Mouse (Mus musculus) ES-E14 (cell line): Measurements from ENCODE around the gene Rnf145. TPM values are rescaled to one million over a fixed set of nuclear protein-coding genes. Genes with fewer than 3 reads are reported as not detected.
"Not testable (repeated sequence)": the region's sequence is repeated elsewhere in the genome, so short reads cannot be mapped to it uniquely, and the experiment has no call there.

Source experiments
- DNase-seq: peaks from one replicate; pipeline ENCODE4 v3.0.0-alpha.2; 2013; ENCODE audit warnings: low read depth, low spot score
- H3K27ac ChIP-seq: 2 replicates; pipeline ENCODE4 v1.5.1; 2012; ENCODE audit warnings: low read depth, mild to moderate bottlenecking, low read length, moderate library complexity, mixed read lengths; ENCODE audit not compliant: poor library complexity, insufficient read depth, severe bottlenecking
- H3K36me3 ChIP-seq: 2 replicates; pipeline ENCODE4 v1.6.1; 2012; ENCODE audit warnings: mild to moderate bottlenecking, low read length, moderate library complexity, mixed read lengths; ENCODE audit not compliant: control insufficient read depth, poor library complexity, insufficient read depth, severe bottlenecking
- H3K4me1 ChIP-seq, 2 experiments: fragments of 150-350 bp in 1 of 2; sonication (generic) in 1 of 2; 2 replicates each; pipeline ENCODE4 v1.6.1; 2012; ENCODE audit warnings: low read length in 2 of 2, mild to moderate bottlenecking in 1 of 2, mixed read lengths in 1 of 2; ENCODE audit not compliant: control insufficient read depth in 2 of 2, insufficient read depth in 2 of 2, poor library complexity in 1 of 2
- H3K4me3 ChIP-seq, 2 experiments: fragments of 150-350 bp in 1 of 2; sonication (generic) in 1 of 2; 2 replicates each; pipeline ENCODE4 v1.5.1; 2012; ENCODE audit warnings: low read length in 2 of 2, low read depth in 1 of 2, mild to moderate bottlenecking in 1 of 2, mixed read lengths in 1 of 2; ENCODE audit not compliant: insufficient read depth in 1 of 2, poor library complexity in 1 of 2, severe bottlenecking in 1 of 2
- H3K9ac ChIP-seq: 2 replicates; pipeline ENCODE4 v1.6.1; 2012; ENCODE audit warnings: low read depth, mild to moderate bottlenecking, low read length, mixed read lengths; ENCODE audit not compliant: poor library complexity, insufficient read depth, severe bottlenecking
- H3K9me3 ChIP-seq: fragments of 150-350 bp; sonication (generic); 2 replicates; pipeline ENCODE4 v1.6.1; 2012; ENCODE audit warnings: low read depth, mild to moderate bottlenecking, low read length; ENCODE audit not compliant: control insufficient read depth, insufficient read depth
- CHD2 ChIP-seq: IDR thresholded peaks from 2 replicates; pipeline ENCODE4 v1.6.1; 2014; ENCODE audit warnings: mild to moderate bottlenecking, low read depth, low read length, inconsistent platforms
- HCFC1 ChIP-seq: IDR thresholded peaks from 2 replicates; pipeline ENCODE4 v1.6.1; 2012; ENCODE audit warnings: low read length, inconsistent platforms, borderline replicate concordance; ENCODE audit not compliant: insufficient read depth
- MAFK ChIP-seq: IDR thresholded peaks from 2 replicates; pipeline ENCODE4 v1.6.1; 2014; ENCODE audit warnings: mild to moderate bottlenecking, low read depth, low read length, inconsistent platforms; ENCODE audit not compliant: insufficient read depth
- ZC3H11A ChIP-seq: IDR thresholded peaks from 2 replicates; pipeline ENCODE4 v1.6.1; 2012; ENCODE audit warnings: low read depth, mild to moderate bottlenecking, inconsistent platforms, low read length, borderline replicate concordance
- ZNF384 ChIP-seq: IDR thresholded peaks from 2 replicates; pipeline ENCODE4 v1.6.1; 2012; ENCODE audit warnings: low read depth, low read length, inconsistent platforms
- in situ Hi-C, 2 experiments: fragments of 600-800 bp; cut with MboI; formaldehyde crosslinking; loops; one replicate each; pipeline ENCODE4 v1.15.1; 2025; ENCODE audit warnings: low sequenced_read_pairs in 2 of 2, inconsistent platforms in 1 of 2; ENCODE audit not compliant: unreplicated experiment in 2 of 2
- total RNA-seq: library from RNA; depleted of rRNA; stranded (reverse); fragments of 300-350 nt; gene quantifications from 2 replicates; pipeline ENCODE4 v1.2.3, GENCODE M21; 2012

Rnf145 gene
- total RNA-seq, 1 experiment, result 94.4 TPM

GRCm38 (mm10) chr11:44564940-44565339 lies 46.2 kb downstream of the Rnf145 start:
- peaks cover 33% of the 10 kb centered on the region for H3K36me3 ChIP-seq
- no peak overlapping the region for H3K27ac ChIP-seq
- 0 out of 4 replicates have a peak, but pooled peaks cover 0 to 5% of the 10 kb centered on the region in 2 experiments for H3K4me1 ChIP-seq
- in situ Hi-C loops, result no loop called here
- no peak for DNase-seq
- no peaks in the 10 kb centered on the region for H3K9me3 ChIP-seq
- no peak overlapping the region for H3K9ac ChIP-seq
- no peak overlapping the region for H3K4me3 ChIP-seq
- no peak for TF ChIP-seq CHD2
- no peak for TF ChIP-seq MAFK
- no peak for TF ChIP-seq HCFC1
- TF ChIP-seq ZNF384, result no peak
- no peak for TF ChIP-seq ZC3H11A

- H3K4me3 ChIP-seq, H3K4me1 ChIP-seq, in situ Hi-C loops, H3K27ac ChIP-seq, DNase-seq, H3K9ac ChIP-seq, H3K36me3 ChIP-seq, H3K9me3 ChIP-seq: not testable (repeated sequence)
Observed at GRCm38 (mm10) chr11:44570336-44570735, 51.6 kb downstream of the Rnf145 start.

GRCm38 (mm10) chr11:44572781-44573180 lies 54.0 kb downstream of the Rnf145 start:
- no peak for TF ChIP-seq CHD2
- TF ChIP-seq ZNF384, result no peak
- TF ChIP-seq ZC3H11A, result no peak
- no peak for TF ChIP-seq MAFK
- TF ChIP-seq HCFC1, result no peak
- DNase-seq, result no peak
- no peaks in the 10 kb centered on the region for H3K36me3 ChIP-seq
- in situ Hi-C loops, result no loop called here
- H3K9ac ChIP-seq, result no peak overlapping the region
- H3K4me3 ChIP-seq, result no peak overlapping the region
- H3K9me3 ChIP-seq, result no peaks in the 10 kb centered on the region
- H3K27ac ChIP-seq, result no peak overlapping the region
- H3K4me1 ChIP-seq, result peaks cover 0 to 3% of the 10 kb centered on the region in 2 experiments; a peak in 1 of 4 replicates

- no peak overlapping the region for H3K4me3 ChIP-seq
- no peaks in the 10 kb centered on the region for H3K36me3 ChIP-seq
- no peak for DNase-seq
- in situ Hi-C loops, result no loop called here
- no peak overlapping the region for H3K27ac ChIP-seq
- H3K9ac ChIP-seq, result no peak overlapping the region
- H3K9me3 ChIP-seq, result no peaks in the 10 kb centered on the region
- TF ChIP-seq HCFC1 (no peak), CHD2 (no peak)
- H3K4me1 ChIP-seq, result peaks cover 0 to 3% of the 10 kb centered on the region in 2 experiments; a peak in 1 of 4 replicates
Observed at GRCm38 (mm10) chr11:44573396-44573795, 54.6 kb downstream of the Rnf145 start.

- H3K4me1 ChIP-seq, result peaks cover 0 to 3% of the 10 kb centered on the region in 2 experiments; a peak in 1 of 4 replicates
- no peaks in the 10 kb centered on the region for H3K9me3 ChIP-seq
- H3K4me3 ChIP-seq, result no peak overlapping the region
- in situ Hi-C loops, result no loop called here
- H3K27ac ChIP-seq, result no peak overlapping the region
- no peaks in the 10 kb centered on the region for H3K36me3 ChIP-seq
- H3K9ac ChIP-seq, result no peak overlapping the region
- DNase-seq, result no peak
- TF ChIP-seq MAFK, result no peak
- no peak for TF ChIP-seq ZNF384
- TF ChIP-seq HCFC1, result no peak
- no peak for TF ChIP-seq CHD2
- no peak for TF ChIP-seq ZC3H11A
Observed at GRCm38 (mm10) chr11:44574391-44574790, 55.6 kb downstream of the Rnf145 start.
